Mouse (Mus musculus): ENCODE data around the gene Sfmbt1.

- TF ChIP-seq CTCF (IDR thresholded peaks at IDR 0.05; ENCODE audit: borderline replicate concordance, insufficient read depth, low read depth, low read length) (no peak), POLR2A (IDR thresholded peaks at IDR 0.05; ENCODE audit: borderline replicate concordance, insufficient read depth, low read length) (no peak)
Measured at GRCm38 (mm10) chr14:30714799-30715617, at the start of gene Sfmbt1.

Data from cerebellum, adult 2 months (tissue).